Mouse (Mus musculus) cerebellum, adult 9-11 months (tissue): ENCODE measurements around the gene Cuedc1.
"Not testable (repeated sequence)": the region's sequence is repeated elsewhere in the genome, so short reads cannot be mapped to it uniquely, and the experiment has no call there.

ENCODE experiments used
- DNase-seq: peaks from one replicate; pipeline ENCODE4 v3.0.0; 2022

The Cuedc1 gene

DNA sequence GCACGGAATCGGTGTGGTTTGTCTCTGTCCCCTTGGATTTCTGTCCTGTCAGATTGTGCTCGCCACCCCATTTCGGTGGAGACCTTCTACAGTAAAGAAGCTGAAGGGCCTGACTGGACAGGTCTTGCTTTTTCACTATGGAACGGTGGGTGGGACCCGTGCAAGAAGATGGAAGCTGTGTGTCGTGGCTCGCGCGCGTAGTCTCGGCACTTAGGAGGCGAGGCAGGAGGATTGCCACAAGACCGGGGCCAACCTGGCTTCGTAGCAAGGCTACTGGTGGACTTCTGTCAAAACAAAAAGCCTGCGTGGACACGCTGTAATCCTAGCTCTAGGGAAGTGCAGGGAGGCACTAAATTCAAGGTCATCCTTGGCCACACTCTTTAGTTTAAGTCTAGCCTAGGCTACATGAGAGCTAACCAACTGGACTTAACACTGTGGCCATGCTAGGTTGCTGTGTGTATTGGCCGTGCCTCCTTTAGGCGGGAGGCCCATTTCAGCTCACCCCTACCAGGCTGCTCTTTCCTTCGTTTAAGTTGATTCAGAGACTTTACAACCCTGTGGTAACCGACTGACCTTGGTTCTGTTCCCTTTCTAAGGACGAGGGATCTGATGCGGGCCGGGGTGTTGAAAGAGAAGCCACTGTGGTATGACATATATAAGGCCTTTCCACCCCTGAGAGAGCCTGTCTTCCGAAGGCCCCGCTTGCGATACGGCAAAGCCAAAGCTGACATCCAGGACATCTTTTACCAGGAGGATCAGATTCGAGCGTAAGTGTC lies 106.9 kb downstream of the Cuedc1 start:
- DNase-seq = peak; percentile 27

- not testable (repeated sequence) for DNase-seq
Observed at GRCm38 (mm10) chr11:88206576-88206975, 108.7 kb downstream of the Cuedc1 start.

DNA sequence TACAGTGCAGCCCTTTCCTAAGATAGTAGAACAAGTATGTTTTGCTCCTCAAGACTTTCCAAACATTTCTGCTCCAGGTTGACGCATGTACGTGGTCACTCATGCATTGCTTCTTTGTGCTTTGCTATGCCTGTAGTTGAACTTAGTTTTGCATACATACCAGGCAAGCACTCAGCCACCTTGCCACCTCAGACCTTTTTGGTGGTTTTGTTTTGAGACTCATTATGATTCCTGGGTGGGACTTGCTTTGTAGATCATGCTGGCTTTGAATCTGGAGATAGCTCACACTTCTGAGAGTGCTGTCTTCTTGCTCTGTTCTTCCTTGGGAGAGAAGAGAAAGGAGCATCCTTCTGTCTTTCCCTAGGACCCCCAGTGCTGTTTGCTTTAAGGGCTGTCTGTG lies 109.8 kb downstream of the Cuedc1 start:
- no peak for DNase-seq

GRCm38 (mm10) chr11:88211824-88212582 lies 114.1 kb downstream of the Cuedc1 start:
- no peak for DNase-seq

DNA sequence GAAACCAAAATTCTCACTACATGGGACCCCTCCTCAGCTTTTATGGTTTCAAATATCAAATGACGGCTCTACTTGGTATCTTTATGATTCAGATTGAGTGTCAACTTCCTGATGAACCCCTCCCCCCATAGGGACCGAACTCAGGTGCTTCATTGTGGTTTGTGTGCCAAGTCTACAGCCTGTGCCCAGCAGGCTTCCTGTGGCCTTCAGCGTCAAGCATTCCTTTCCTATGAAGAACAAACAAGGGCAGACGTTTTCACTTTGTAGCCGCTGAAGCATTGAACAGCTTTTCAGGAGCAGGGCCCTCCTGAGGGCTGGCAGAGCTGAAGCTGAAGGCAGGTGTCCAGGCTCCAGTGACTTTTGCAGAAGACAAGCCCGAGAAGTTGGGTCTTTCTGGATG lies 115.9 kb downstream of the Cuedc1 start:
- DNase-seq = peak; percentile 47

DNA sequence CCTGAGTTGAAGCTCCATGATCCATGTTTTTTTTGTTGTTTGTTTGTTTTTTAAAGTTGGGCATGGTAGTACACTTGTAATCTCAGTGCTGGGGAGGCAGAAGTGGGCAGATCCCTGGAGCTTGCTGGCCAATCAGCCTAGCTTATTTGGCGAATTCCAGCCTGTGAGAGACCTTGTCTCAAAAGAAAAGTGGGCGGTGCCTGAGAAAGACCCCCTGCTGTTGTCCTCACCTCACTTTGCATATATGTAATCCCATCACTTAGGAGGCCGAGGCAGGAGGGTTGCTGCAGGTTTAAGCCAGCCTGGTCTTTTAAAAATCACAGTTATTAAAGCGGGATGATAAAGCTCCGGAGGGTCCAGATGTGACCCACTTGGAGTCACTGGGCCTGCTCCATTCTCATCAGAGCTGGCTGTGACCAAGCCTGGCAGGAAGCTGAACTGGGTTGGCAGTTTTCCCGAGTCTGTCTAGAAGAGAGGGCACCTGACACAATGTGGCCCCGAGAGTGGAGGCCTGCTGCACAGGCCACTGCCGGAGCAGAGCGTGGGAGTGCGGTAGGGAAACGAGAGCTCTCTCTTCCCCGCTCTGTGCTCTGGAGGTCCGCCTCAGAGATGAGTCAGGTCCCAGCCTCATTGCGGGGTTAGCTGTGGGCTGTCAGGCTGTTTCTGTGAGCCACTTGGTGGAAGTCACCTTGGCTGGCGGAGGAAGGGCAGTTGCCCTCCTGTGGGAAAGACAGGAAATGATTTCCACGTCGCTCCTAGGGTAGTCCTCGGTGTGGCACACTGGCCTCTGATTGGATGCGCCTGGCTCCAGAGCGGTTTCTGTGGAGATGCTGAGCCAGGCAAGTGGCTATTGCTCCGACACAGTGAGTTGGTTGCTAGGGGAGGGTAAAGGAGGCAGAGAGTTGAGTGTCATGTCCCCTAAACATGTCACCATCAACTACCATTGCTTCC lies 117.3 kb downstream of the Cuedc1 start:
- DNase-seq = peak; percentile 91

- peak; percentile 81 for DNase-seq
Observed at GRCm38 (mm10) chr11:88216231-88216685, 118.4 kb downstream of the Cuedc1 start.

DNA sequence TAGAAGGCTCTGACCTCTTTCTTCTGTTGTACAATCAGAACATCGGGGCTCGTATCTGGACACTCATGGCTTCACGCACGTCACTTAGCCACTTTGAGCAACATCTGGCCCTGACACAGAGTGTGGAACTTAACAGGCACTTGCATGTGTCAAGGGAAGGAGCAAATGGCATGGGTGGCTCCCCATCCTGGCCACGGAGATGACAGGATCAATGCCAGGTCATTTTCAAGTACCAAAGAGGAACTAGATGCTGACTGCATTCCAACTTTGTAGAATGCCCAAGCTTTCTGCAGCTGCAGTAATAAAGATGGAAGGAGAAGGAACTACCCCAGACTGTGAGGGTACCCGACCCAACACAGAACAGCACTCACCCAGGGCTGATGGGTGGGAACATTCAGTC lies 120.3 kb downstream of the Cuedc1 start:
- no peak for DNase-seq

DNA sequence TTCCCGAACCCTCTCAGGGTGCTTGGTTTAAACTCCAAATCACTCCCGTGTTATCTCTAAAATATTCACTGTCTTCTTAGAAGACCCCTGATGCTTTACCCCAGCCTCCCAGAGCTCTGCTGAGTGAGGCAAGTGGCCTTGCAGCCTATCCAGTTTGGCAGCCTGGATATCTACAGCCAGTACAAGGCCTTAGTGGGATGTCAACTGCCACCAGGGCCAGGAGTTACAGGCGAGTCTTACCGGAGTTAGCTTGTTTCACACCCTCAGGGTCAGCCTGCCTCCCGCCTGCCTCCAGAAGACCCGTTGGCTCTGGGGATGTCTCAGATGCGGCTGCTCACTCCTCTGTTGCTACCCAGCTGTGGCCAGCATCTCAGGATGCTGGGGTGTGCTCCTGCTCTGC lies 120.7 kb downstream of the Cuedc1 start:
- DNase-seq = no peak

DNA sequence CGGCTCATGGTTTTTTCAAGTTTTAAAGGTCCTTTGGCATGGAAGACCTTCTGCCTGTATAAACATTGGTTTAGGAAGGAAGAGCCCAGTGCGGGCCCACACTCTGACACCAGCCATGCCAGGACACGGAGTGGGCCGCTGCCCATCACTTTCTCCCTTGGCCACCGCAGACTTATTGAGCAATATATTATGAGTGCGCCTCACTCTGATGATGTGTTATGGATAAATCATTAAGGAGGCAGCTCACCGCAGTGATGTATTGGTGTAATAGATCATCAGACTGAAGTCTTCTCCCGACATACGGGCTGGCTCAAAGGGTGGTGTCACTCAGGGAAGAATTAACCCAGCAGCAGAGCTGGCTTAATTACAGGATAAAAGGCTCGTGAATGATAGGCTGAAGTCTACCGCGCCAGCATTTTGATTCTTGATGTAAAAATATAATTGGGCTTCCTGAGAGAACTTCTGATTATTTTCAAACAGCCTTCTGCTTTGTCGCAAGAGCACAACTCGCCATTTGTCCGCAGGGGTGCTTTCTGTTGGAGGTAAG lies 124.1 kb downstream of the Cuedc1 start:
- no peak for DNase-seq

- no peak for DNase-seq
Observed at GRCm38 (mm10) chr11:88227001-88227957, 129.4 kb downstream of the Cuedc1 start.

- no peak for DNase-seq
Observed at GRCm38 (mm10) chr11:88231213-88231790, 133.4 kb downstream of the Cuedc1 start.

DNA sequence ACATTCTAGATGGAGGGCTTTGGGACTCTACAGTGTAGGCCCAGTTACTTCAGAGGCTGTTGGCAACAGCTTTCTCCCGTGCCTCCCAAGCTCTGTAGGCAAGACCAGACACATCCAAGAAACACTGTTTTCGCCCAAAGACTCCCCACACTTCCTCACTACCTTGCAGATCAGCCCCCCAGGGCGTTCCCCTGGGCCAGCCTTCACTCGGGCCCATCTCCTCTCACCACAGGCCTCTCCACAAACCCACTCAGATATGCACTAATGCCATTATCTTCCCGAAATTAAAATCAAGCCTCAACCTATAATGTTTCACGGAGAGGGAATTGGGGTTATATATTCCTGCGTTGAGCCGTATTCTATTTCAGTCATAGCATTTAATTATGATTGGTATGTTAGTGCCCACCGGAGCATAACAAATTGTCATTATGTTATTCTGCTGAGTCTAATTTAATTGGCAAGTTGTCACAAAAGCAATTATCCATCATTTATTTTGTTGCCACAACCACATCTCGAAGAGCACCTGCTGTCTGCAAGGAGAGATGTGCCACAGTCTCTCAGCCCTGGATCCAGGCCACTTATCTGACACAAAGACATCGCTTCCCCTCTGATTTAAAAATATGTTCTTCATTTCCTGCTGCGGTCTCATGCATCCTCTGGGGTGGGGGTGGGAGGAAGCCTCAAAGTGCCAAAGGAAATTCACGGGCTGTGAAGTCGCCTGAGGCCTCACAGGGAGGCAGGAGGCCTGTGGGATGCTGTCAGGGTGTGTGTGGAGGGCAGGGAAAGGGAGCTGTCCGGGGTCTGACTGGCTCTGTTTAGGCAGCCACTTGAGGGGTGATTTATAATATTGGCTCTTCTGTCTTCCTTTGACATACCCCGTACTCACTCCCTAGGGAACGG lies 135.9 kb downstream of the Cuedc1 start:
- DNase-seq = no peak

DNA sequence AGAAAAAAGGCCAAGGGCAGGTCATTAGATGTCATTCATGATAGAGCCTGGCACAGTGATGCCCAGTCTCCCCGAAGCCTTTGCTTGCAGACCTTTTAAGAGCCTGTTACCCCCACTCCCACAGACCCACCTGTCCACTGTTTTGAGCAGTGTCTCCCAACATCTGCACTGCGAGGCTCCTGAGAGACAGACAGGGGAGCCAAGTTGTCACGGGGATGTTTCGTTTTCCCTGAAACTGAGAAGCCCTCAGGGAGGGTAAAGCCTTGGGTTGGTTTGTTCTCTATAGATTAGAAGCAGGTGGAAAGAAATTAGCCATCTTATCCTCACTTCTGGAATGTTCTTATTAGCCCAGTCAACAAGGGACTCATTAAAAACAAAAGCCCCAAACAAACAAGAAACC lies 136.9 kb downstream of the Cuedc1 start:
- no peak for DNase-seq

DNA sequence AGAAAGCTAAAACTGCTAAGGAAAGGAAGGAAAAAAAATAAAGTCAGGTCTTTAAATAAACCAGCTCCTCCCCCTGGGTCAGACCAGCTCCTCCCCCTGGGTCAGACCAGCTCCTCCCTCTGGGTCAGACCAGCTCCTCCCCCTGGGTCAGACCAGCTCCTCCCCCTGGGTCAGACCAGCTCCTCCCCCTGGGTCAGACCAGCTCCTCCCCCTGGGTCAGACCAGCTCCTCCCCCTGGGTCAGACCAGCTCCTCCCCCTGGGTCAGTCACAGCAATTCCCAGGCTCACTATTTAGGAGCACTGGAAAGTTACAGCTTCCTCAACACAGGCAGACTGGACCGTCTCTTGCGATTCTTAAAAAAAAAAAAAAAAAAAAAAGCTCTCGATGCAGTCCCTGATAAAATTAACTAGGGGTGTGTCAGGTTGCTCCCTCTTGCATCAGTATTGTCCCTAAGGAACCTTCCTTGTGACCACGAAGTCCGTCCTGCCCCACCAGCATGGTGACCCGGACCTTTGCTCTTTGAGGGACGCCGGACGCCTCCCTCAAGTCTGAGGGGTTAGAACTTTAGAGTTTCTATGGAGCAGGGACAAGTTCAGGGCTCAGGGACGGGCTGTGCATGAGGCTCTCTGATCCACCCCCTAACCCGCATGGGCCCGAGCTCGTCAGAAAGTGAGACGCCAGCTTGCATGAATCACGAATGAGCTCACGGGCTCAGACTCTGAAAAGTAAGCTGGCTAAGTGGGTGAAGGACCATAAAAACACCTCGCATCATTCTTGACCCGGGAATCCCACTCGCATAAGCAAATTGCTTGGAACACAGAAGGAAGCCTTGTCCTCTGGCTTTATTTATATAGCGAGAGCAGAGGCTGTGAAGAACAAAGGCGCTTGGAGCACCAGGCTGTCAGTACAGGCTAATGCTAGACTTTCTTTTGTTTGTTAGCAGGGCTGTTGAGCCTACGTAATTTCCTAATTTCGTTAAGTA lies 137.7 kb downstream of the Cuedc1 start:
- no peak for DNase-seq

DNA sequence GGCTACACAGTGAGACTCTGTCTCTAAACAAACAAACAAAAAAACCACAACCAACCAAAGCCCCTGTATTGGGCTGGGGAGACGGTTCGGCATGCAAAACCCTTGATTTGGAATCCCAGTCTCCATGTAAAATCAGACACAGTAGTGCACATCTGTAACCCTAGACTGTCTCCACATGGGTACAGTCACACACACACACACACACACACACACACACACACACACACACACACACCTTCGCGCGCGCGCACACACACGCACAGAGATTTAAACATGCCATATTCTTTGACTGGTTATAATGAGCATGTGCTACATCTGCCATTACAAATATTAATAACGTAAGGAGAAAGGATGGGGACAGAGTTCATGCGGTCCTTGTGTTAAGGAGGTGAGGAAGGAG lies 142.4 kb downstream of the Cuedc1 start:
- no peak for DNase-seq

DNA sequence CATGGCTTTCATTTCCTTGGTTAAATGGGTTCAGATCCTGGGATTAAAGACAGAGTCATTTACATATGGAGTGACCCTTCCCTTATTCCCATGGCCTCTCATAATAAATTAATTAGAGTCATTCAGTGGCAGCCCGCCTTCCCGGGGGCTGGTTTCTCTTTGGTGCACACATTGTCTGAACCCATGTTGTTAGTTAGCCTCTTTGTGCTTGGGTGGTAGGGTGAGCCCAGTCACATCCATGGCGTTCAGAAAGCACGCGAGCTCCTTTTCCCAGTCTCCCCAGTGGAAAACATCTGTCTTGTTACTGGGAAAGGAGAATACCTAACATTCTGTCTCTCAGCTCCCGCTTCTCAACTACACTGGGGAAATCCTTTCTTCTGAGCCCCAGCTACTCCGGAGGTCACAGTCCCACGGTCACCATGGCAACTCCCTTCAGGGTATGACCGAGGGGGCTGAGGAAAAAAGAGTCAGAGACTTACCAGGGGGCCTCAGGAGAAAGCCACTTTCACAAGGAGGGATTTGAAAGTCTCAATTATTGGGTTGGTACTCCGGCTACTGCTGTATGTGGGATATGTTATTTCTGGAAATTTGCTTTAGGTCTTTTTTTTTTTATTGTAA lies 143.0 kb downstream of the Cuedc1 start:
- no peak for DNase-seq
